Mouse (Mus musculus) left cerebral cortex, adult 11 months (tissue): ENCODE results near the gene Cyp2j12.
"Not testable (repeated sequence)": the region's sequence is repeated elsewhere in the genome, so short reads cannot be mapped to it uniquely, and the experiment has no call there.

Experiments
- DNase-seq: peaks from one replicate; pipeline ENCODE4 v3.0.0; 2022; ENCODE audit warnings: low spot score

Gene Cyp2j12

GRCm38 (mm10) chr4:96140732-96141467 is at the start of gene Cyp2j12:
Gene Cyp2j12 (minus strand): TSS chr4:96141152.
- DNase-seq = no peak

DNA sequence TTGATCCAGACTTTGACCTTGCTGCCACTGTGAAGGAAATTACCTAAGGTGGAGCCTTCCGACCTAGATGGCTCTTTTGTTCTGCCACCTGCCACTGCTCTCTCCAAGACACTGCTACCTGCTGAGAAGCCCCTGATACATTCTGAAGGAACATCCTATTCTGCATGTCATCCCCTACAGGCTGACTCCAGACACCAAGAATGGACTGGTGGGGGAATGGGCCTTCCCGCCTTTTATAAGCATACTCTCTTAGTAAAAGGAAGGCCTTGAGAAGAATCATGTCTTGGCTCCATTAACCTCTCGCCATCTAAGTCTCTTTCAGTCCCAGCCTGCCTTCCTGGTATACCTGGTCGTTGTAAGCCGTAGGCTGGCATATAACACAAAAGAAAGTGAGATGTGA is 48.4 kb upstream of the Cyp2j12 start:
- DNase-seq = not testable (repeated sequence)

DNA sequence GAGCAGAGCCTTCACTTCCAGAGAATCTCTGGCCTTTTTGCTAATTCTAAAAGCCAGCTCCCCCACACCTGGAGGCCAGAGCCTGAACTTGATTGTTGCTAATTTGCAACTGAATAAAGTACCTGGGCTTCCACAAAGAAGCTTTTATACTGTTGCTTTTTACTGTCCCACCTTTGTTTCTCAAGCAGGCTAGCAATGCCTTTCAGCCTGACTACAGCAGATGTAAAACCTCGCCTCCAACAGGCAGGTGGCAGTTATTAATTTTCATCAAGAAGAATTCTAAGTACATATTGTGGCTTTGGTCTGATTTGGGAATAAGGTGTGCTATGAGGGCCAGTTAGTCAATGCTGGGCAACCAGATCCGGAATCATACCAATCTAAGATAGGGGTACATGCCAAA is 47.7 kb upstream of the Cyp2j12 start:
- not testable (repeated sequence) for DNase-seq

- DNase-seq = not testable (repeated sequence)
Observed at GRCm38 (mm10) chr4:96188146-96188545, 47.2 kb upstream of the Cyp2j12 start.

DNA sequence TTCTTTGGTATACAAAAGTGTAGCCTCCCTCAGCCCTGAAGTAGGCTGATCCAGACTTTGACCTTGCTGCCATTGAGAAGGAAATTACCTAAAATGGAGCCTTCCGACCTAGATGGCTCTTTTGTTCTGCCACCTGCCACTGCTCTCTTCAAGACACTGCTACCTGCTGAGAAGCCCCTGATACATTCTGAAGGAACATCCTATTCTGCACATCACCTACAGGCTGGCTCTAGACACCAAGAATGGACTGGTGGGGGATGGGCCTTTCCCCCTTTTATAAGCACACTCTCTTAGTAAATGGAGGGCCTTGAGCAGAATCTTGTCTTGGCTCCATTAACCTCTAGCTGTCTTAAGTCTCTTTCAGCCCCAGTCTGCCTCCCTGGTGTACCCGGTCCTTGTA is 43.8 kb upstream of the Cyp2j12 start:
- not testable (repeated sequence) for DNase-seq

GRCm38 (mm10) chr4:96162839-96163238 is 21.9 kb upstream of the Cyp2j12 start:
- DNase-seq = no peak

- no peak for DNase-seq
Observed at GRCm38 (mm10) chr4:96161575-96161974, 20.6 kb upstream of the Cyp2j12 start.

DNA sequence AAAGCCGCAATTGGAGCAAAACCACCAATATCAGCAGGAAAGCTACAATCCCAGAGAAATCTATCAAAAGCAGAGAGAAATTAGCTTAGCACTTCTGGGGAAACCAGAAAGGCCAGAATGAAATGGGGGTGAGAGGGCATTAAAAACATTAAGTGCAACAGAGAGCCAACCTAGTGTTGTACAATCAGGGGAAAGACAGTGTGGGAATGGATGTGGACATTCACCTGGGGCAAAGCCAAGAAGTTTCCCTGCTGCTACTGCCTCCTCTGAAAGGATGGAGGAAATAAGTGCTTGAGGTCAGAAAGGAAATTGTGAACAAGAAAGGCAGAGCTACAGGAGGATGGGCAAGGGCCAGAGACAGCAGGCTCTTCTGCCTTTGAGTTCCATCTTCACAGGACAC is 1.7 kb downstream of the Cyp2j12 start:
- DNase-seq = no peak

- no peak for DNase-seq
Observed at GRCm38 (mm10) chr4:96134246-96134645, 6.7 kb downstream of the Cyp2j12 start.

GRCm38 (mm10) chr4:96096841-96097240 is 44.1 kb downstream of the Cyp2j12 start:
- DNase-seq = no peak

GRCm38 (mm10) chr4:96091869-96092268 is 49.1 kb downstream of the Cyp2j12 start:
- no peak for DNase-seq

DNA sequence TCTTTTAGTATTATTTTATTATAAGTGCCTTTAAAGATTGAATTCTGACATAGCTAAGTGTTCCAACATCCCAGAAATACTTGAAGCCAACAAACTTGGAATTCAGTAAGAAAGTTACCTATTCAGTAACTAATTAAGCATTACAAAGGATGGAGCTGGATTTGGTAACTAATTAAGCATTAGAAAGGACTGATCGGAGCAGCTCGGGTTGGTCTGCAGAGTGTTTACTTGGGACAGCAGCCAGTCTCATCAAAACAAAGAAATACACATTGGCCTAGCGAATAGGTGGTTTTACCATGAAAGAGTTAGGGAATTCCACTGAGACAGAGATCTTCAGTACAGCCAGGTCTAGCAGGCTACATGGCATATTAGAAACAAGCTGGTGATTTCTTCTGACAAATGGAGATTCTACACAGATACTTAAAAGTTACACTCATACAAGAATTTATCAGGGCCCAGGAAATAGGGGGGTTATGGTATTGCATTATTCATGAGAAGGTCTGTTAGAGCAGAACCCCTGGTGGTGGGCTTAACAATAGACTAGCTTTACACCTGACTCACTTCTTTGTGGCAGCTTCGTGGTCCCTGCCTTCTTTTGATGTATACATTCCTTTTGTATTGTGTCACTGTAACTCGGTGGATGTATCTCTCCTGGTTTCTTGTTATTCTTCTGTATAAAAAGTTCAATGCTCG is 51.5 kb downstream of the Cyp2j12 start:
- DNase-seq = not testable (repeated sequence)

DNA sequence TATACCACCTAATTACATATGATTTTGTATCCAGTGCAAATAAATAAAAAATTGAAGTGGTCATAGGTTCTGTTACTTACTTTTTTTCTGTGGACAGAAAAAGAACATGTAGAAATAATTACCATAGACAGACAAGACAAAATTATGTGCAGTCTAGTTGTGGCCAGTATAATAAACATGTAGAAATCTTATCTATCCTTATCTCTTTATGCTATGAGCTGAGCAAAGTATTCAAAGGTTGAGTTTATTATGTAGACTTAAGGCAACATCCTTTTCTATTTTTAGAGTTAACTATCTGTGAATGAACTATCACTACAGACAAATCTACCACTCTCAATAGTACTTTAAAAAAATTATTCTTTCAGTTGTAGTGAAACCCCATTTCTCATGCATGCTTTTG is 62.6 kb downstream of the Cyp2j12 start:
- DNase-seq = no peak

DNA sequence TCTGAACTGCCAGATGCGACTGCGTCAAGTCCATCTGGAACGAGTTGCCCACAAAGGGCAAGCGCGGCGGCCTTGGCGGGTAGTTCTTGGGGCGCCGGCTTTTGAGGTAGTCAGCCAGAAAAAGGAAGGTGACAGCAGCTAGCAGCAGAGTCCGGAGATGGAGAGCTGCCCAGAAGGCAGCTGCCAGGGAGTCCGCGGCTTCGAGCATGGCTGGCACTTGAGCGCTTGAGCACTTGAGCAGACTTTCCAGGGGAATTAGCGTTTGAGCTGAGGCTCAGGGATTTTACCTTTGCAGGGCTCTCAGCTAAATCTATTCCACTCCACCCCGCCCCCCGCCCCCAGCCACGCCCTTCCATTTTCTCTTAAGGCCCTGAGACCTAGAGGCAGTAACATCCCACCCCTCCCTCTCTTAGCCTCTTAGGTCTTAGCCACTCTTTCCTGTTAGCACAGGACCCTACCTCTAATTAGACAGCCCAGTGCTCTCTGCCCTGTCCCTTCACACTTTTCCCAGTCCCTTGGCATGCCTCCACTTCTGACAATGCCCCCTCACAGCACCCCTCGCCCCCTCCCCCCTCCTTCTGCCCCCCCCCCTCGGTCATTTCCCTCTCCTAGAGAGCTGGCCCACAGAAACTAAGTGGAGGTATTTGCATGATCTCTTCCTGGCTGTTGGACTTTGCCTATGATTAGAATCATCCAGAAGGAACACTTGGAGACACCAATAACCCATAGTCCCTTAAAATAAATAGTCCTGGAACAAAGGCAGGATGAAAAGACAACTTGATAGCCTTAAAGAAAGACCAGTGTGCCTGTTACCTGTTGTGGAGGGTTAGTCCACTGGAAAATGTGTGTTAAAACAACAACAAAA is 63.5 kb downstream of the Cyp2j12 start, which contains the start of gene Cyp2j13:
Gene Cyp2j13 (minus strand): TSS at position 286 of the 865 bp plus-strand sequence.
- DNase-seq = no peak

GRCm38 (mm10) chr4:96062045-96062444 is 78.9 kb downstream of the Cyp2j12 start:
- no peak for DNase-seq

DNA sequence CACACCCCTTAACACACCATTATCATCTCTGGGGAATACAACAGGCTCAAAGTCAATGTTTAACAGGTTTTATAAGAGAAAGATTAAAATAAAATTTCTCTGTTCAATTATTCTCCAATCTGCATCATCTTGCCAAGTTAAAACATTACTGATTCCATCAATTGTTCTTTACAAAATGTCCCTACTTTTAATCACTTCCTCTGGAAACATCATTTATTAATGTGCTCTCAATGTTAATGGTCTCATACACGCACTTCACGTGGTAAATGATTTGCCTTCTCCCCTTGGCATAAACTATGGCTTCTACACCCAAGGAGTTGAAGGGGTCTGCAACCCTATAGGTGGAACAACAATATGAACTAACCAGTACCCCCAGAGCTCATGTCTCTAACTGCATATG is 80.8 kb downstream of the Cyp2j12 start:
- DNase-seq = no peak
